In the genomic region with DNA sequence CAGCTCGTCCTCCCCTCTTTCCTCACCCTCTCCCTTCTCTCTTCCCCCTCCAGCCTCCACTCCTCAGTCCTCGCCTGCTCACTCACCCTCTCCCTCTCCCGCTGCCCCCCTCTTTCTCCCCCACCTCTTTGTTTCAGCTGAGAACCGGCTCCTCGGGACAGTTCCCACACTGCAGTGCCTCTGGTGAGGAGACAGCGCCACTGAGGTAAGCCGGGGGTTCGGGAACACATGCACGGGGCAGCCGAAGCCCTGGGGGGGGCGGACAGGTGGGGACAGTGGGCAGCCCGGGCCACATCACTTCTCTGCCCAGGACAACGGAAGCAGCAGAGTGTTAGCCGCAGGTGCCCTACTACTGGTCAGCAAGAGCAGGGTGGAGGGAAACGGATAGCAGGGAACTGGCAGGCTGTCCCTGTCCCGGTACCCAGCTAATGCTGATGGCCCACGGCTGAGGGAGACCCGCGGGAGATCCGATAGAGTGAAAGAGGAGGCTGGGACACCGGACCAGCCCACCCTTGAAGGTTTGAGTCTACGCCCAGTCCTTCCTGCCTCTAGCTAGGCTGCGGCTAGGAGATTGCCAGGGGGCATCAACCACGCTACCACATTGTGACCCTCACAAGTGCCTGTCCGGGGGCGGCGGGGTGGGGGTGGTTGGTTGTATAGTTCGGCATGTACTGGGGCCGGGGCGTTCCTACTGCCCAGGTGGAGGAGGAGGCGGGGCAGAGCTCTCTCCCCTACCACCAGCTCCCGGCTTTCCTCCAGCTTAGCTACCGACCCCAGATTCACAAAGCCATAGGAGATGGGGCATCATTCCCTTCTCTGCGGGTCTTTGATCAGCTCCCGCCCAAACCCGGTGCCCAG, we compare ENCODE assay signal across 9 mouse cellular contexts. TPM values are rescaled to one million over a fixed set of nuclear protein-coding genes. Genes with fewer than 3 reads are reported as not detected.
DNase-seq lines count a peak whose midpoint lies in the region; ATAC-seq and TF ChIP-seq lines count a peak whose summit lies in the region.
"Had no signal": no experiment of that assay in that cellular context is flagged by ENCODE, and none has a peak within 500 bp of the region (broad histone marks: within the 10 kb centered on the region; RNA-seq: fewer than 3 reads in every experiment).

No protein-coding gene starts in this region.

- peaks cover 5% of the 10 kb centered on the region; the same call in 1 of the 2 replicates for H3K36me3 ChIP-seq in forebrain, embryonic 11.5 days (ENCODE audit: control insufficient read depth, insufficient read depth, low read length)
- H3K36me3 ChIP-seq in liver, embryonic 12.5 days: no peaks in the 10 kb centered on the region

- TF ChIP-seq POLR2A in lung, adult 2 months (IDR thresholded peaks at IDR 0.05; ENCODE audit: borderline replicate concordance, extremely low read depth, low read depth, low read length): no peak

- DNase-seq in left cerebral cortex, postnatal 4 days: peak; percentile 42
- DNase-seq in left cerebral cortex, adult 18-20 months (ENCODE audit: low spot score in 2 of 2): no peak
- DNase-seq in forebrain, embryonic 11.5 days (ENCODE audit: low spot score): peak; percentile 84
- peak; percentile 84 for DNase-seq in retina, postnatal 1 day
- DNase-seq in lung, adult 2 months: no peak
- DNase-seq in kidney, postnatal 36 days: no peak

- under 1% methylated on average over 36 of the region's 36 CpGs for WGBS in forebrain, embryonic 11.5 days
- WGBS in liver, embryonic 12.5 days (ENCODE audit: insufficient replicate concordance): 4% methylated on average over 36 of the region's 36 CpGs
- 3% methylated on average over 36 of the region's 36 CpGs for WGBS in lung, adult 2 months

- intact Hi-C loops in left cerebral cortex, postnatal 4 days (cut with DNase I): no loop called here

- H3K4me1 ChIP-seq in forebrain, embryonic 11.5 days (replicated peaks; ENCODE audit: control insufficient read depth, insufficient read depth, low read length): peaks cover 16% of the 10 kb centered on the region; the same call in 1 of the 2 replicates
- peaks cover 7% of the 10 kb centered on the region; the same call in 1 of the 2 replicates for H3K4me1 ChIP-seq in liver, embryonic 12.5 days
- no peaks in the 10 kb centered on the region; the same call in 1 of the 2 replicates for H3K4me1 ChIP-seq in lung, adult 2 months (ENCODE audit: control insufficient read depth, insufficient read depth, low read length)

- ATAC-seq in forebrain, embryonic 11.5 days (replicated peaks; ENCODE audit: low FRiP score): peak; percentile 84
- 0 out of 2 replicates have a peak, but pooled peaks have one; percentile 16 for ATAC-seq in liver, embryonic 12.5 days
- no peak for ATAC-seq in activated CD4-positive, CD25-positive, alpha-beta regulatory T cell, adult 4 months

- H3K27ac ChIP-seq in forebrain, embryonic 11.5 days (ENCODE audit: low read depth, low read length): peak overlapping the region; percentile 81
- no peak overlapping the region for H3K27ac ChIP-seq in liver, embryonic 12.5 days

- peak overlapping the region; percentile 70 for H3K4me3 ChIP-seq in forebrain, embryonic 11.5 days (ENCODE audit: low read depth, low read length)
- H3K4me3 ChIP-seq in liver, embryonic 12.5 days: peak overlapping the region; percentile 22
- no peak overlapping the region for H3K4me3 ChIP-seq in lung, adult 2 months (replicated peaks; ENCODE audit: extremely low read depth, low read depth, low read length)

- no peak for TF ChIP-seq CTCF in lung, adult 2 months (IDR thresholded peaks at IDR 0.05; ENCODE audit: insufficient read depth, low read length)

- H3K27me3 ChIP-seq in forebrain, embryonic 11.5 days (ENCODE audit: control insufficient read depth, insufficient read depth, low read length): peaks cover 4% of the 10 kb centered on the region; the same call in 1 of the 2 replicates
- H3K27me3 ChIP-seq in liver, embryonic 12.5 days (replicated peaks): peaks cover 70% of the 10 kb centered on the region

- H3K4me2 ChIP-seq in forebrain, embryonic 11.5 days (ENCODE audit: low read depth, low read length, severe bottlenecking): peak overlapping the region; percentile 80
- H3K4me2 ChIP-seq in liver, embryonic 12.5 days: peak overlapping the region; percentile 44

- H3K9ac ChIP-seq in forebrain, embryonic 11.5 days (ENCODE audit: low read length): peak overlapping the region; percentile 93
- H3K9ac ChIP-seq in liver, embryonic 12.5 days: no peak overlapping the region

- no peaks in the 10 kb centered on the region for H3K9me3 ChIP-seq in forebrain, embryonic 11.5 days (ENCODE audit: control insufficient read depth, low read length)
- H3K9me3 ChIP-seq in liver, embryonic 12.5 days (replicated peaks): no peaks in the 10 kb centered on the region

RNA-seq across cellular contexts. Expression of a gene that starts 9.2 kb away (rescaled TPM):
- total RNA-seq in left cerebral cortex, postnatal 4 days (2021): 1 to 10 TPM; 2.7 to 3.5 TPM
- 1 to 10 TPM; 3.6 to 3.8 TPM for total RNA-seq in left cerebral cortex, adult 18-20 months (2021)
- polyA plus RNA-seq in forebrain, embryonic 11.5 days (2014; fragmentation: Nextera tagmentation; extraction: Ambion mirVana): 9.8 and 10.2 TPM in 2 replicates
- polyA plus RNA-seq in liver, embryonic 12.5 days (2016; fragmentation: Nextera tagmentation; extraction: Ambion mirVana): 14.1 and 15.7 TPM in 2 replicates
- polyA plus RNA-seq in lung, adult 2 months (2012; rRNA removed): 1.7 and 2.6 TPM in 2 replicates
- polyA plus RNA-seq in activated CD4-positive, CD25-positive, alpha-beta regulatory T cell, adult 4 months (2017; shearing (Covaris generic)): 1 to 10 TPM; 2.9 to 3.3 TPM

RNA-seq across cellular contexts. Expression of a gene that starts 22.0 kb away (rescaled TPM):
- total RNA-seq in left cerebral cortex, postnatal 4 days (2021): 100 to 1,000 TPM; 168 to 170 TPM
- total RNA-seq in left cerebral cortex, adult 18-20 months (2021): 100 to 1,000 TPM; 128 to 136 TPM
- polyA plus RNA-seq in forebrain, embryonic 11.5 days (2014; fragmentation: Nextera tagmentation; extraction: Ambion mirVana): 33.5 and 34.6 TPM in 2 replicates
- 11.5 and 11.8 TPM in 2 replicates for polyA plus RNA-seq in liver, embryonic 12.5 days (2016; fragmentation: Nextera tagmentation; extraction: Ambion mirVana)
- polyA plus RNA-seq in lung, adult 2 months (2012; rRNA removed): 47.3 and 49.1 TPM in 2 replicates
- 10 to 100 TPM; 45.7 to 46.3 TPM for polyA plus RNA-seq in activated CD4-positive, CD25-positive, alpha-beta regulatory T cell, adult 4 months (2017; shearing (Covaris generic))

RNA-seq across cellular contexts. Expression of a gene that starts 50.8 kb away (rescaled TPM):
- total RNA-seq in left cerebral cortex, postnatal 4 days (2021): 10 to 100 TPM; 16.1 to 18.7 TPM
- 10 to 100 TPM; 19.0 to 22.3 TPM for total RNA-seq in left cerebral cortex, adult 18-20 months (2021)
- polyA plus RNA-seq in forebrain, embryonic 11.5 days (2014; fragmentation: Nextera tagmentation; extraction: Ambion mirVana): 37.5 and 40.9 TPM in 2 replicates
- polyA plus RNA-seq in liver, embryonic 12.5 days (2016; fragmentation: Nextera tagmentation; extraction: Ambion mirVana): 17.0 and 17.8 TPM in 2 replicates
- polyA plus RNA-seq in lung, adult 2 months (2012; rRNA removed): 60.7 and 67.3 TPM in 2 replicates
- polyA plus RNA-seq in activated CD4-positive, CD25-positive, alpha-beta regulatory T cell, adult 4 months (2017; shearing (Covaris generic)): 10 to 100 TPM; 13.6 to 14.2 TPM

RNA-seq across cellular contexts. Expression of a gene that starts 52.2 kb away (rescaled TPM):
- 1 to 10 TPM; 2.0 to 3.1 TPM for total RNA-seq in left cerebral cortex, postnatal 4 days (2021)
- total RNA-seq in left cerebral cortex, adult 18-20 months (2021): 1 to 10 TPM in 1 of 2 experiments, under 1 TPM in 1; 0.72 to 1.5 TPM
- polyA plus RNA-seq in forebrain, embryonic 11.5 days (2014; fragmentation: Nextera tagmentation; extraction: Ambion mirVana): 0.32 and 0.53 TPM in 2 replicates
- 0.01 and 0.05 TPM in 2 replicates for polyA plus RNA-seq in liver, embryonic 12.5 days (2016; fragmentation: Nextera tagmentation; extraction: Ambion mirVana)
- 0.32 and 0.56 TPM in 2 replicates for polyA plus RNA-seq in lung, adult 2 months (2012; rRNA removed)
- under 1 TPM in 1 of 2 experiments, not detected in 1; 0.90 TPM for polyA plus RNA-seq in activated CD4-positive, CD25-positive, alpha-beta regulatory T cell, adult 4 months (2017; shearing (Covaris generic))
- total RNA-seq: liver, adult 2 months had no signal
- polyA plus RNA-seq: liver, adult 2 months had no signal

RNA-seq across cellular contexts. Expression of a gene that starts 54.1 kb away (rescaled TPM):
- total RNA-seq in left cerebral cortex, postnatal 4 days (2021): 10 to 100 TPM; 34.4 to 38.2 TPM
- total RNA-seq in left cerebral cortex, adult 18-20 months (2021): 10 to 100 TPM; 50.9 to 60.8 TPM
- 61.3 and 65.5 TPM in 2 replicates for polyA plus RNA-seq in forebrain, embryonic 11.5 days (2014; fragmentation: Nextera tagmentation; extraction: Ambion mirVana)
- 34.7 and 35.9 TPM in 2 replicates for polyA plus RNA-seq in liver, embryonic 12.5 days (2016; fragmentation: Nextera tagmentation; extraction: Ambion mirVana)
- 60.9 and 69.0 TPM in 2 replicates for polyA plus RNA-seq in lung, adult 2 months (2012; rRNA removed)
- 100 to 1,000 TPM; 144 to 147 TPM for polyA plus RNA-seq in activated CD4-positive, CD25-positive, alpha-beta regulatory T cell, adult 4 months (2017; shearing (Covaris generic))

Comparison
In these comparisons a context has a peak if more than half of its experiments do, and no peak if none do; other contexts are left out.
1. DNase-seq: peak in left cerebral cortex, postnatal 4 days (single experiment), forebrain, embryonic 11.5 days (single experiment) and retina, postnatal 1 day (single experiment); none in left cerebral cortex, adult 18-20 months (0 of 2), lung, adult 2 months (single experiment) and kidney, postnatal 36 days (0 of 2).